Mouse (Mus musculus) ES-Bruce4 (cell line): Measurements from ENCODE around the gene Lonrf2.

ENCODE experiments used
- CTCF ChIP-seq: IDR thresholded peaks from one replicate; pipeline ENCODE4 v1.8.1; 2011; ENCODE audit warnings: low read depth, low read length
- EP300 ChIP-seq: IDR thresholded peaks from 2 replicates; pipeline ENCODE4 v1.6.1; 2011; ENCODE audit warnings: low read depth, low read length; ENCODE audit not compliant: insufficient read depth

GRCm38 (mm10) chr1:38819691-38820090, 16.8 kb downstream of the Lonrf2 start:
- TF ChIP-seq EP300 = no peak
- TF ChIP-seq CTCF = no peak
